Mouse (Mus musculus) intestine, postnatal 0 days (tissue): Measurements from ENCODE around the gene Usp34. TPM values are rescaled to one million over a fixed set of nuclear protein-coding genes. Genes with fewer than 3 reads are reported as not detected.
A peak's percentile ranks its signal among the peaks of the same experiment; 100 is the strongest.
"Not testable (repeated sequence)": the region's sequence is repeated elsewhere in the genome, so short reads cannot be mapped to it uniquely, and the experiment has no call there.

Source experiments
- ATAC-seq: fragments of 200-750 bp; cut with Nextera tagmentation; 2 replicates; pipeline ENCODE4 v1.8.0; 2017; ENCODE audit warnings: mild to moderate bottlenecking, moderate TSS enrichment, moderate library complexity
- H3K27ac ChIP-seq: fragments of 300-500 bp; sonication (generic); 2 replicates; pipeline ENCODE4 v1.5.1; 2014; ENCODE audit warnings: mild to moderate bottlenecking, low read depth, low read length, moderate library complexity
- H3K27me3 ChIP-seq: fragments of 300-500 bp; sonication (generic); replicated peaks from 2 replicates; pipeline ENCODE4 v1.6.1; 2014; ENCODE audit warnings: low read length, mixed read lengths; ENCODE audit not compliant: control insufficient read depth, insufficient read depth
- H3K36me3 ChIP-seq: fragments of 300-500 bp; sonication (generic); 2 replicates; pipeline ENCODE4 v1.6.1; 2014; ENCODE audit warnings: mild to moderate bottlenecking, moderate library complexity; ENCODE audit not compliant: control insufficient read depth, insufficient read depth
- H3K4me1 ChIP-seq: fragments of 300-500 bp; sonication (generic); replicated peaks from 2 replicates; pipeline ENCODE4 v1.6.1; 2014; ENCODE audit warnings: antibody characterized with exemption, low read length, mixed read lengths; ENCODE audit not compliant: control insufficient read depth, insufficient read depth
- H3K4me2 ChIP-seq: fragments of 300-500 bp; sonication (generic); replicated peaks from 2 replicates; pipeline ENCODE4 v1.6.1; 2014; ENCODE audit warnings: low read depth, mild to moderate bottlenecking, moderate library complexity
- H3K4me3 ChIP-seq: fragments of 300-500 bp; sonication (generic); 2 replicates; pipeline ENCODE4 v1.5.1; 2014; ENCODE audit warnings: low read depth, low read length
- H3K9ac ChIP-seq: fragments of 300-500 bp; sonication (generic); 2 replicates; pipeline ENCODE4 v1.6.1; 2014; ENCODE audit warnings: mild to moderate bottlenecking, low read depth, low read length
- H3K9me3 ChIP-seq: fragments of 300-500 bp; sonication (generic); 2 replicates; pipeline ENCODE4 v1.6.1; 2016; ENCODE audit warnings: mixed run types; ENCODE audit not compliant: control insufficient read depth
- CTCF ChIP-seq: sonication (generic); IDR thresholded peaks from 2 replicates; pipeline ENCODE4 v1.5.1; 2016; ENCODE audit warnings: low read depth, mild to moderate bottlenecking, control low read depth, antibody characterized with exemption, moderate library complexity
- WGBS: fragments of 180-500 bp; shearing (Covaris S2); extraction: QIAGEN DNeasy Blood & Tissue Kit; methylation state at CpG from one replicate; pipeline ENCODE4 v1.1.7; 2014; 5-methylcytosine and 5-hydroxymethylcytosine counted together
- polyA plus RNA-seq: library from polyadenylated mRNA; unstranded; fragments of >200 nt; fragmentation: Nextera tagmentation; extraction: Ambion mirVana; gene quantifications from 2 replicates; pipeline ENCODE4 v1.2.1, GENCODE M21; 2015

The Usp34 gene
- polyA plus RNA-seq, 1 experiment from 2014 or later = 13.4 TPM

GRCm38 (mm10) chr11:23271770-23272724 lies 34.6 kb upstream of the Usp34 start:
- H3K27me3 ChIP-seq = no peaks in the 10 kb centered on the region
- no peaks in the 10 kb centered on the region for H3K9me3 ChIP-seq
- no peaks in the 10 kb centered on the region for H3K4me1 ChIP-seq
- H3K9ac ChIP-seq = no peak overlapping the region
- no peak for ATAC-seq
- H3K36me3 ChIP-seq = peaks cover 39% of the 10 kb centered on the region
- peak; percentile 78 for TF ChIP-seq CTCF
- no peak overlapping the region for H3K27ac ChIP-seq
- H3K4me2 ChIP-seq = no peak overlapping the region
- 71% methylated on average over 4 of the region's 4 CpGs for WGBS
- H3K4me3 ChIP-seq = no peak overlapping the region

- Histone ChIP-seq H3K27ac (no peak overlapping the region), H3K27me3 (no peaks in the 10 kb centered on the region), H3K4me1 (no peaks in the 10 kb centered on the region), H3K4me3 (no peak overlapping the region), H3K9me3 (no peaks in the 10 kb centered on the region), H3K9ac (no peak overlapping the region), H3K36me3 (peaks cover 70% of the 10 kb centered on the region), H3K4me2 (no peak overlapping the region)
- WGBS = 75% methylated on average over 3 of the region's 3 CpGs
- no peak for TF ChIP-seq CTCF
- no peak for ATAC-seq
Observed at GRCm38 (mm10) chr11:23275780-23276179, 30.9 kb upstream of the Usp34 start.

GRCm38 (mm10) chr11:23284469-23284868 lies 22.2 kb upstream of the Usp34 start:
- Histone ChIP-seq H3K4me2 (no peak overlapping the region), H3K4me1 (no peaks in the 10 kb centered on the region), H3K4me3 (no peak overlapping the region), H3K9me3 (no peaks in the 10 kb centered on the region), H3K9ac (no peak overlapping the region), H3K27me3 (no peaks in the 10 kb centered on the region), H3K27ac (no peak overlapping the region), H3K36me3 (peaks cover 80% of the 10 kb centered on the region)
- ATAC-seq = no peak
- no peak for TF ChIP-seq CTCF
- WGBS = 94% methylated on average over 4 of the region's 4 CpGs

DNA sequence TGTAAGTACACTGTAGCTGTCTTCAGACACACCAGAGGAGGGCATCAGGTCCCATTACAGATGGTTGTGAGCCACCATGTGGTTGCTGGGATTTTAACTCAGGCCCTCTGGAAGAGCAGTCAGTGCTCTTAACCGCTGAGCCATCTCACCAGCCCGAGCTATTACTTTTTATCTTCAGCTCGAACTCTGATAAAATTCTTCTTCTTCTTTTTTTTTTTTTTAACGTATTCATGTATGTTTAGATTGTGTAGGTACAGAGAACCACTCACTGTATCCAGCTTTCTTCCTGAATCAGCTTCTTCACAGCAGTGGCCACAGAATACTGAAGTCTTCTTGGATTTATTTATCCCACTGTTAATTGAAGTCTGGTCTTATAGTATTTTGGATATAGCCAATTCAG lies 17.8 kb upstream of the Usp34 start:
- H3K4me2 ChIP-seq, H3K27ac ChIP-seq, H3K9ac ChIP-seq, H3K27me3 ChIP-seq, H3K4me1 ChIP-seq, H3K4me3 ChIP-seq, ATAC-seq, H3K9me3 ChIP-seq: not testable (repeated sequence)
- peaks cover 71% of the 10 kb centered on the region for H3K36me3 ChIP-seq
- WGBS = 65% methylated on average over 4 of the region's 4 CpGs

GRCm38 (mm10) chr11:23297379-23297778 lies 9.3 kb upstream of the Usp34 start:
- TF ChIP-seq CTCF = no peak
- Histone ChIP-seq H3K4me3 (no peak overlapping the region), H3K9me3 (no peaks in the 10 kb centered on the region), H3K4me1 (no peaks in the 10 kb centered on the region), H3K36me3 (peaks cover 46% of the 10 kb centered on the region), H3K27me3 (no peaks in the 10 kb centered on the region), H3K9ac (no peak overlapping the region), H3K27ac (no peak overlapping the region), H3K4me2 (no peak overlapping the region)
- WGBS = 96% methylated on average over 2 of the region's 2 CpGs
- ATAC-seq = no peak

GRCm38 (mm10) chr11:23298301-23298700 lies 8.4 kb upstream of the Usp34 start:
- no peaks in the 10 kb centered on the region for H3K9me3 ChIP-seq
- H3K27me3 ChIP-seq = no peaks in the 10 kb centered on the region
- H3K4me3 ChIP-seq = no peak overlapping the region
- no peaks in the 10 kb centered on the region for H3K4me1 ChIP-seq
- peaks cover 38% of the 10 kb centered on the region for H3K36me3 ChIP-seq
- TF ChIP-seq CTCF = no peak
- H3K27ac ChIP-seq = no peak overlapping the region
- no peak overlapping the region for H3K9ac ChIP-seq
- WGBS = 86% methylated on average over 2 of the region's 2 CpGs
- ATAC-seq = no peak
- H3K4me2 ChIP-seq = no peak overlapping the region
